Mouse (Mus musculus) embryo, embryonic 10 days (tissue): ENCODE measurements around the gene Mettl9.
"Not testable (repeated sequence)": the region's sequence is repeated elsewhere in the genome, so short reads cannot be mapped to it uniquely, and the experiment has no call there.

ENCODE experiments used
- DNase-seq: peaks from one replicate; pipeline ENCODE4 v3.0.0-alpha.2; 2015; ENCODE audit warnings: low spot score

Gene Mettl9

GRCm38 (mm10) chr7:121033856-121034652 lies at the start of gene Mettl9:
TSS of gene Mettl9 (plus strand) at chr7:121034445.
- peak; percentile 97 for DNase-seq

DNA sequence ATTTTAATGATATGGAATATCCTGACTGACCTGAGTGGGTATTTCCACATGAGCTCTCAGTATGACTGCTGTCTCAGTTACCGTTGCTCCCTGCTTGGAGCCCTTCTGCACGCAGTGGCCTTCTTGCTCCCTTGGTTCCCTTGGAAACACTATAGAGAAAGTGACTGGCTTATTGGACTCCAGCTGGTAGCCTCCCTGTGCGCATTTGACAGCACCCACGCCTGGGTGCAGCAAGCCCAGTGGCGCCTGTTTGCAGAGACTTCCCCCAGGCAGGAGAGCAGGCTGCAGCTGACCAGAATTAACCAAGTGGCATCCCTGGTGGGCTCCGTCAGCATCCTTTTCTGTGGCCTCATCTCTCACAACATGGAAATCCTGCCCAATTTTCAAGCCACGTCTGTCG lies 43.1 kb upstream of the Mettl9 start:
- no peak for DNase-seq

DNA sequence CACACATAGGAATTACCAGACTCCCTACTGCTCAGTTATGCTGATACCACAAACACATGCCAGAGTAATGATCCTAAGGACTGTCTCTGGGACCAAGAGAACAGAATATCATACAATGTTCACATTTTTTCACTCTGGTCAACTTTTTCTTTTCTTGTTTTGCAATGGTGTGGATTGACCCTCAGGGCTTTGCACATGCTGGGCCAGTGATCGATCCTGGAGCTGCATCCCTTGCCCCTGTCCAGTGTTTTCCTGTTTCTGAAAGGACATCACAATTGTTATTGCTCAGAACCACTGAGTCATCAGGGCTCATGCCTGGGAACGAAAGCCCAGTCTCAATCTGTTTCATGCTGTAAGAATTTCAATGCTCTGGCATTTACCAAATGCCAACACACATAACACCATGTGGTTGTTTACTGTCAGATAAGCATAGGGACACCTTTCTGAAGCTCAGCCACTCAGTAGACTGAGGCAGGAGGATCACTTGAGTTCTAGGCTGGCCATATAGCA lies 35.2 kb upstream of the Mettl9 start:
- no peak for DNase-seq

GRCm38 (mm10) chr7:121000065-121000822 lies 34.0 kb upstream of the Mettl9 start:
- DNase-seq, result no peak

DNA sequence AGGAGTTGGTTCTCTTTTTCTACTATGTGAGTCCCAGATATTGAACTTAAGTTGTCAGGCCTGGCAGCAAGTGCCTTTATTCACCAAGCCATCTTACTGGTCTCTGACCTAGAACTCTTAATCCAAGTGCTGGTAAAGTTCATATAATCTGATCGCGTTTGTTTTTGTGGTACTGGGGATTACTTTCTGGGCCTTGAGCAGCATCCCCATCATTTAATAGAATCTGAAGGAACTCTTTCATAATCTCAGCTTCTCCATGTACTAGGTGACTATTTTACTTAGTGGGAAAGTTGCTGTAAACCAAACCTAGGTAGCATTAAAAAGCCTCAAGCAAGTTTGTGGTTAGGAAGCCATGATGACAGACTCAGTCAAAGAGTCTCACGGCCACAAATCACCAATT lies 32.4 kb upstream of the Mettl9 start:
- DNase-seq, result no peak

- DNase-seq, result no peak
These were observed 31.8 kb upstream of the Mettl9 start for GRCm38 (mm10) chr7:121002407-121002928.

GRCm38 (mm10) chr7:121003793-121004418 lies 30.3 kb upstream of the Mettl9 start:
- no peak for DNase-seq

DNA sequence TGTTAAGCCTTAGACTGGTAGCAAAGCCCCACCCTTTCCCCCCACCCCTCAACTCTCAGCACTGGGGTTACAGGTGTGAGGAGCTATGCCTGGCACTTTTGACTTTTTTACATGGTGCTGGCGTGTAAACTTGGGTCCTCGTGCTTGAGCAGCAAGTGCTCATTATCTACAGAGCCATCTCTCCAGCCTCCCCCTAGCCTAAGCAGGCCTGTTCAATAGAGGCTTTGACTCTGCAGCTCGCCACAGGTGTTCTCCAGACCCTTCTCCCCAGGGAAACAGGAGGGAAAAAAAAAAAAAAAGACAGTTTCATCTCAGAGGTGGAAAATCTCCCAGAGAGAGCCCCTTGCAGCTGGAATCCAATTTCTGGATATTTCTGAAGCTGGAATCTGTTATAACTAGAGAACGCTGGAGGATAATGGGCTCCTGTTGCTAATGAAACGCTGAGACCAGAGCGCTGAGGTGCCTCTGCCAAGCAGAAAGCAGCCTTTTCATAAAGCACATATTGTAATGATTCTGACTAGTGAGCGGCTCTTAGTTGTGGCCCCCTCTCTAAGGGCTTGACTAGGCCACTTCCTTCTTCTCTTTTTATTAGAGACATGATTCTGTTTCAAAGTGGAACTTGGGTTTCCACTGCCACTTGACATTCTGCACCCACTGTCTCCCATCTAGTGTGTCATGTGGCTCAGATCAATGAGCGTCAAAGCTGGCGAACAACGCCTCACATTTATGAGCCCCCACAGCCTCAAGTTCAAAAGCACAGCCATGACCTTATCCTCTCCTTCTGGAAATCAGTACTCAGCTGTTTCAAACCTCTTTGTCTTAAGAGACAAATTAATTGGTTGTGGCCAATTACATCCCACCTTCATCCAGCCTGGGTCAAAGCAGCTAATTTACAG lies 22.2 kb upstream of the Mettl9 start:
- no peak for DNase-seq

GRCm38 (mm10) chr7:121014486-121014885 lies 19.8 kb upstream of the Mettl9 start:
- no peak for DNase-seq

- no peak for DNase-seq
These were observed 15.5 kb upstream of the Mettl9 start for GRCm38 (mm10) chr7:121018778-121019177.

DNA sequence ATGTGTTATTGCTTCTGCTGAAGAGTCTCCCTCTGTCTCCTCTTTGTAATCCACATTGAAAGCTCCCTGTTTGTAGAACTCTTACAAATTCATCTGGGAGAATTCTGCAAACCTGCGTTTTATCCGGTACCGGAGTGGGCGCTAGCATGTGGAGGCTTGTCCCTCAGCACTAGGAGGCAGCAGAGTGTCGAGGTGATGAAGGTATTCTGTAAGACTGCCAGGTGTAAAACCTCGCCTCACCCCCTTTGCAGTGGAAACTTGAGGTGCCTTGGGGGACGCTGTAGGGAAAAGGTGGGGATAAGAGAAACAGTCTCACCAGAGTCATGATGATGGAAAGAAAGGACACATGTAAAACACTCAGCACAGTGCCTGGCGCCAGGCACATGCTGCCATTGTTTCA lies 14.0 kb upstream of the Mettl9 start:
- DNase-seq, result peak; percentile 20

DNA sequence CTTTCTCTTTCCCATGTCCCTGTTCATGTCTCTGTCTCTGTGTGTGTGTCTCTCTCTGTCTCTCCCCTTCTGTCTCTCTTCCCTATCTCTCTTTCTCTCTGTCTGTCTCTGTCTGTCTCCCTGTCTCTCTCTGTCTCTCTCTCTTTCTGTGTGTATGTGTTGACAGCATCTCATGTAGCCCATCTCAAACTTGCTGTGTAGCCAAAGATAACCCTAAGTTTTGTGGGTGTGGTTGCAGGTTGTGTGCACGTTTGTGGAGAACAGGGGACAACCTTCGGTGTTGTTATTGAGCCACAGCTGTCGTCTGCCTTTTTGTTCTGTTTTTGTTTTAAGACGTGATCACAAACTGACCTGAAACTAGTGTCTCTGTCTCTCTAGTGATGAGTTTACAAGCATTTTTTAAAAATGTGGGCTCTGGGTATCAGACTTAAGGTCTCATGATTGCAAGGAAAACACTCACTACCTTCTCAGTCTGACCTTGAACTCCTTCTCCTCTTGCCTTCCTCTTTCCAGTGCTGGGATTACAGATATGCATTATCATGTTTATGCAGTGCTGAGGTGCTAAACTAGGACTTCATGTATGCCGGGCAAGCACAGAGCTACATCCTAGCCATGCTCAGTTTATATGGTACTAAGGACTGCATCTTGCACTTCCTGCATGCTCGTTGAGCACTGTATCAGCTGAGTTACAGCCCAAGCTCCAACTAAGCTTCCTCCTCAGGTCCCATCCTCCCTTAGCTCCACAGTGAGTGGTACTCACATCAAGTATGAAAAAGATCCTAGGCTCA lies 8.8 kb upstream of the Mettl9 start:
- no peak for DNase-seq

GRCm38 (mm10) chr7:121026300-121026699 lies 7.9 kb upstream of the Mettl9 start:
- no peak for DNase-seq

GRCm38 (mm10) chr7:121029947-121030346 lies 4.3 kb upstream of the Mettl9 start:
- not testable (repeated sequence) for DNase-seq

GRCm38 (mm10) chr7:121034701-121035141 lies 476 bp downstream of the Mettl9 start:
- DNase-seq, result no peak

- DNase-seq, result peak; percentile 58
These were observed 996 bp downstream of the Mettl9 start for GRCm38 (mm10) chr7:121035161-121035721.

DNA sequence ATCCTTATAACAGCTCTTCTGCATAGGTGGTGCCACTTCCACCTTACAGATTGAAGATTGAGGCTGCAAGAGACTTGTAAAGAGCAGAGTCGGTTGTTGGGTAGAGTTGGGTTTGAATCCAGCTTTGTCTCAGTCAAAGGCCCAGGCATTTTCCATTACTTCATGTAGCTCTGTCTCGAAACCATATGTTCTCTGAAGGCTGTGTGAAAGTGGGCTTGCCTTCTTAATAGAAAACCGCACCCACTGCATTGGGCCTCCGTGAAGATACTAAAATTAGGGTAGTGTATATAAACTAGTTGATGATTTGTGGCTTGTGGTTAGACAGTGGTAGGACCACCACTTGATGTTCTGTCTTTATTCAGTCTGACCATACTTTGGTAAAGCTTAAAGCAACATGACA lies 6.3 kb downstream of the Mettl9 start:
- DNase-seq, result no peak

DNA sequence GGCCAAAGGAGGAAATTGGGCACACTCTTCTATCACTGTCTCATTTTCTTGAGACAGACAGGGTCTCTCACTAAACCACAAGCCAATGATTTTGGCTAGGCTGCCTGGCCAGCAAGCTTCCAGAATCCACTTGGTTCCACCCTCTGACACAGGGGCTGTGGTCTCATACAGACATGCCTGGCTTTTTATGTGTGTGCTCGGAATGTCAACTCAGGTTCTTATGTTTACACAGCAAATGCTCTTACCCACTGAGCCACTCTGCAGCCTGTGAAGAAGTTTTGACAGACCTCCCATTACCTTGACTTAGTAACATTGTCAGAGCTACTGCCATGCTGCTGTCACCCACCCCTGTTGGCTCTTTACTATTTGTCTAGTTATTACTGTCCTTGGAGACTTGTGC lies 7.7 kb downstream of the Mettl9 start:
- DNase-seq, result no peak

DNA sequence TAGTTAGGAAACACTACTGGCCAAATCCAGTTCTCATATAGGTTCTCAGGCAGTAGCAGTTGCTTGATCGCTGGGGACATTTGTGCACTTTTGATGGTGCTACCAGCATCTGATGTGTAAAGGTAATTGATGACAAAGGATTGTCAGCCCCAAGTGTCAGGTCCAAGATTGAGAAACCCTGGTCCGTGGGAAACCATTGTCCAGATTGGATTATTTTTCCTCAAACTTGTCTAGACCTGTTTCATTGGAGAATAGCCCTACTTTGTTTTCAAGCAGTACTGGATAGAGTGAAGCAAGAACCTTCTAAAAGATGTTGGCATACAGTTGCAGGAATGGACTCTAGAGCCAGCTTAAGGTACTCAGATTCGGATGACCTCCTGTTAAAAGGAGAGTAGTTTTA lies 8.8 kb downstream of the Mettl9 start:
- DNase-seq, result no peak

DNA sequence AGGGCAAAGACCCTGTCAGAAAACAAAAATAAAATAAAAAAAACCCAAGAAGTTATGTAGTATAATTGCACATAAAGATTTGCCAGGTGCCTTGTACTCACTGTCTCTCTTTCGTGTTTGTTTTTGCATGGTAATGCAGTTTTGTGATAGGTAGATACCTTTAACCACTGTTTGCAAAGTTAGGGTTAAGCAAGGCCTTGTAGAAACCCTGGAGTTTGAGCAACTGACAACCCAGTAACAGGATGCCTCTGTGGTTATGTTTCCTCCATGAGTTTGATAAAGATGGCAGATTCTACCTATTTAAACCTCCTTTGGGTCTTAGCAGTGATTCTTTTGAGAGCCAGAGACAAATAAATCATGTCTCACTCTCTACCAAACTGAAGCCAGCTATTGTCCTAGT lies 9.3 kb downstream of the Mettl9 start:
- no peak for DNase-seq
